Mouse (Mus musculus) megakaryocyte, embryonic 14.5 days (primary cell): Measurements from ENCODE around the gene AC124108.1. TPM values are rescaled to one million over a fixed set of nuclear protein-coding genes. Genes with fewer than 3 reads are reported as not detected.

Experiments
- H3K27me3 ChIP-seq: replicated peaks from 2 replicates; pipeline ENCODE3; 2012; ENCODE audit warnings: inconsistent platforms
- H3K36me3 ChIP-seq: replicated peaks from 2 replicates; pipeline ENCODE3; 2012; ENCODE audit warnings: low read length, inconsistent platforms, mixed read lengths
- H3K4me1 ChIP-seq: 2 replicates; pipeline ENCODE4 v1.6.1; 2012; ENCODE audit warnings: inconsistent platforms
- H3K4me3 ChIP-seq: replicated peaks from 2 replicates; pipeline ENCODE3; 2012; ENCODE audit warnings: moderate library complexity, mild to moderate bottlenecking, inconsistent platforms
- H3K9me3 ChIP-seq: 2 replicates; pipeline ENCODE4 v1.6.1; 2012; ENCODE audit warnings: inconsistent platforms
- FLI1 ChIP-seq: IDR thresholded peaks from 2 replicates; pipeline ENCODE4 v1.6.1; 2012; ENCODE audit warnings: low read length, inconsistent platforms, mixed read lengths
- GATA1 ChIP-seq: IDR thresholded peaks from 3 replicates; pipeline ENCODE4 v1.6.1; 2012; ENCODE audit warnings: mixed read lengths, low read length, inconsistent platforms, borderline replicate concordance
- polyA plus RNA-seq: library from polyadenylated mRNA; stranded (reverse); fragments of >175 nt; gene quantifications from 2 replicates; pipeline ENCODE4 v1.2.3, GENCODE M21; 2012; ENCODE audit warnings: low replicate concordance; ENCODE audit not compliant: insufficient read depth

The AC124108.1 gene
- not detected in 2 replicates for polyA plus RNA-seq

- Histone ChIP-seq H3K36me3 (no peaks in the 10 kb centered on the region), H3K4me3 (peak within 1 kb of the TSS; percentile 82), H3K4me1 (peaks cover 17% of the 10 kb centered on the region), H3K9me3 (no peaks in the 10 kb centered on the region), H3K27me3 (peaks cover 99% of the 10 kb centered on the region)
- TF ChIP-seq FLI1 (no peak), GATA1 (no peak)
These were observed at the start of gene AC124108.1, which contains the start of gene Lemd1 for GRCm38 (mm10) chr1:132191093-132191785. Gene AC124108.1 (plus strand): TSS chr1:132191457. Gene Lemd1 (plus strand): TSS chr1:132191431.

- H3K27me3 ChIP-seq: peaks cover 74% of the 10 kb centered on the region
- no peak overlapping the region for H3K4me3 ChIP-seq
- peaks cover 60% of the 10 kb centered on the region for H3K4me1 ChIP-seq
- H3K9me3 ChIP-seq: 0 out of 2 replicates have a peak, but pooled peaks cover 3% of the 10 kb centered on the region
- TF ChIP-seq FLI1 (no peak), GATA1 (no peak)
- H3K36me3 ChIP-seq: no peaks in the 10 kb centered on the region
These were observed 49.5 kb upstream of the AC124108.1 start for GRCm38 (mm10) chr1:132141753-132142152.

GRCm38 (mm10) chr1:132143079-132143478 is 48.2 kb upstream of the AC124108.1 start:
- Histone ChIP-seq H3K27me3 (peaks cover 67% of the 10 kb centered on the region), H3K36me3 (no peaks in the 10 kb centered on the region), H3K9me3 (0 out of 2 replicates have a peak, but pooled peaks cover 3% of the 10 kb centered on the region), H3K4me3 (peak overlapping the region; percentile 29), H3K4me1 (peaks cover 66% of the 10 kb centered on the region)
- TF ChIP-seq GATA1 (no peak), FLI1 (no peak)

GRCm38 (mm10) chr1:132143730-132144129 is 47.5 kb upstream of the AC124108.1 start:
- 0 out of 2 replicates have a peak, but pooled peaks cover 3% of the 10 kb centered on the region for H3K9me3 ChIP-seq
- TF ChIP-seq GATA1: no peak
- H3K27me3 ChIP-seq: peaks cover 63% of the 10 kb centered on the region
- H3K36me3 ChIP-seq: no peaks in the 10 kb centered on the region
- peaks cover 59% of the 10 kb centered on the region for H3K4me1 ChIP-seq
- H3K4me3 ChIP-seq: no peak overlapping the region

- Histone ChIP-seq H3K36me3 (no peaks in the 10 kb centered on the region), H3K4me3 (no peak overlapping the region), H3K27me3 (peaks cover 62% of the 10 kb centered on the region), H3K9me3 (0 out of 2 replicates have a peak, but pooled peaks cover 3% of the 10 kb centered on the region), H3K4me1 (peaks cover 56% of the 10 kb centered on the region)
- TF ChIP-seq GATA1 (no peak), FLI1 (no peak)
These were observed 47.0 kb upstream of the AC124108.1 start for GRCm38 (mm10) chr1:132144223-132144622.

- Histone ChIP-seq H3K4me3 (no peak overlapping the region), H3K4me1 (peaks cover 56% of the 10 kb centered on the region), H3K36me3 (no peaks in the 10 kb centered on the region), H3K9me3 (0 out of 2 replicates have a peak, but pooled peaks cover 3% of the 10 kb centered on the region), H3K27me3 (peaks cover 61% of the 10 kb centered on the region)
- TF ChIP-seq GATA1 (no peak), FLI1 (no peak)
These were observed 46.4 kb upstream of the AC124108.1 start for GRCm38 (mm10) chr1:132144837-132145236.

GRCm38 (mm10) chr1:132145973-132146685 is 45.1 kb upstream of the AC124108.1 start:
- H3K4me1 ChIP-seq: peaks cover 57% of the 10 kb centered on the region
- no peaks in the 10 kb centered on the region for H3K9me3 ChIP-seq
- TF ChIP-seq FLI1 (no peak), GATA1 (no peak)

GRCm38 (mm10) chr1:132149410-132149809 is 41.8 kb upstream of the AC124108.1 start:
- H3K4me1 ChIP-seq: peaks cover 48% of the 10 kb centered on the region
- H3K27me3 ChIP-seq: peaks cover 43% of the 10 kb centered on the region
- H3K9me3 ChIP-seq: no peaks in the 10 kb centered on the region

More at GRCm38 (mm10) chr1:132145973-132146685, 45.1 kb upstream of the AC124108.1 start:
- no peaks in the 10 kb centered on the region for H3K36me3 ChIP-seq
- peaks cover 53% of the 10 kb centered on the region for H3K27me3 ChIP-seq
- H3K4me3 ChIP-seq: no peak overlapping the region

GRCm38 (mm10) chr1:132150171-132150570 is 41.1 kb upstream of the AC124108.1 start:
- TF ChIP-seq FLI1: no peak
- no peak for TF ChIP-seq GATA1
- Histone ChIP-seq H3K4me1 (peaks cover 48% of the 10 kb centered on the region), H3K9me3 (no peaks in the 10 kb centered on the region), H3K27me3 (peaks cover 38% of the 10 kb centered on the region), H3K4me3 (no peak overlapping the region), H3K36me3 (no peaks in the 10 kb centered on the region)

More at GRCm38 (mm10) chr1:132149410-132149809, 41.8 kb upstream of the AC124108.1 start:
- no peak overlapping the region for H3K4me3 ChIP-seq
- no peaks in the 10 kb centered on the region for H3K36me3 ChIP-seq
- no peak for TF ChIP-seq FLI1
- no peak for TF ChIP-seq GATA1

GRCm38 (mm10) chr1:132150817-132151601 is 40.2 kb upstream of the AC124108.1 start:
- peaks cover 44% of the 10 kb centered on the region for H3K4me1 ChIP-seq
- TF ChIP-seq GATA1 (no peak), FLI1 (no peak)
- no peaks in the 10 kb centered on the region for H3K36me3 ChIP-seq
- peaks cover 35% of the 10 kb centered on the region for H3K27me3 ChIP-seq
- H3K9me3 ChIP-seq: no peaks in the 10 kb centered on the region
- peak overlapping the region; percentile 23 for H3K4me3 ChIP-seq
